Mouse (Mus musculus): ENCODE results near the gene Stat5a. TPM values are rescaled to one million over a fixed set of nuclear protein-coding genes. Genes with fewer than 3 reads are reported as not detected.

Stat5a gene
- polyA plus RNA-seq (2017; shearing (Covaris generic)) = 104 TPM

GRCm38 (mm10) chr11:100858935-100859578, at the start of gene Stat5a:
TSS of gene Stat5a (plus strand) at chr11:100859351.

GRCm38 (mm10) chr11:100850038-100850777, 8.9 kb upstream of the Stat5a start, which contains the start of gene Stat5b:
TSS of gene Stat5b (minus strand) at chr11:100850724.

Other genes with a start within 250 kb of the Stat5a start
- gene Nkiras2, start 240.1 kb upstream of the Stat5a start, polyA plus RNA-seq (2017; shearing (Covaris generic)) = 29.7 TPM
- 688 TPM for gene Dnajc7, start 239.2 kb upstream of the Stat5a start, polyA plus RNA-seq (2017; shearing (Covaris generic))
- 0.76 TPM for gene Zfp385c, start 166.9 kb upstream of the Stat5a start, polyA plus RNA-seq (2017; shearing (Covaris generic))
- gene Dhx58, start 155.1 kb upstream of the Stat5a start, polyA plus RNA-seq (2017; shearing (Covaris generic)) = 35.9 TPM
- 49.6 TPM for gene Kat2a, start 146.9 kb upstream of the Stat5a start, polyA plus RNA-seq (2017; shearing (Covaris generic))
- gene Hspb9, start 145.5 kb upstream of the Stat5a start, polyA plus RNA-seq (2017; shearing (Covaris generic)) = not detected
- 37.4 TPM for gene Rab5c, start 121.1 kb upstream of the Stat5a start, polyA plus RNA-seq (2017; shearing (Covaris generic))
- 0.35 TPM for gene Kcnh4, start 99.4 kb upstream of the Stat5a start, polyA plus RNA-seq (2017; shearing (Covaris generic))
- not detected for gene Hcrt, start 96.4 kb upstream of the Stat5a start, polyA plus RNA-seq (2017; shearing (Covaris generic))
- gene Ghdc, start 88.4 kb upstream of the Stat5a start, polyA plus RNA-seq (2017; shearing (Covaris generic)) = 3.2 TPM
- 180 TPM for gene Stat5b, start 8.6 kb upstream of the Stat5a start, polyA plus RNA-seq (2017; shearing (Covaris generic))
- gene Stat3, start 80.2 kb downstream of the Stat5a start, polyA plus RNA-seq (2017; shearing (Covaris generic)) = 363 TPM
- gene Cavin1, start 111.5 kb downstream of the Stat5a start, polyA plus RNA-seq (2017; shearing (Covaris generic)) = 0.22 TPM
- gene Atp6v0a1, start 150.1 kb downstream of the Stat5a start, polyA plus RNA-seq (2017; shearing (Covaris generic)) = 9.1 TPM
- 9.0 TPM for gene Naglu, start 210.7 kb downstream of the Stat5a start, polyA plus RNA-seq (2017; shearing (Covaris generic))
- 0.51 TPM for gene Hsd17b1, start 219.1 kb downstream of the Stat5a start, polyA plus RNA-seq (2017; shearing (Covaris generic))
- 39.8 TPM for gene Coasy, start 223.2 kb downstream of the Stat5a start, polyA plus RNA-seq (2017; shearing (Covaris generic))
- 114 TPM for gene Mlx, start 227.9 kb downstream of the Stat5a start, polyA plus RNA-seq (2017; shearing (Covaris generic))
- 7.8 TPM for gene Psmc3ip, start 236.1 kb downstream of the Stat5a start, polyA plus RNA-seq (2017; shearing (Covaris generic))

Data from inflammation-experienced regulatory T-cells, adult 16 weeks (primary cell).